Mouse (Mus musculus) spleen, adult 2 months (tissue): ENCODE data around the gene Cfap157.

Experiments used
- CTCF ChIP-seq: fragments of 200-500 bp; IDR thresholded peaks from 2 replicates; pipeline ENCODE4 v1.5.1; 2011; ENCODE audit warnings: mild to moderate bottlenecking, inconsistent platforms; ENCODE audit not compliant: insufficient read depth, insufficient read length, insufficient replicate concordance; ENCODE audit errors: extremely low read depth
- POLR2A ChIP-seq: fragments of 200-500 bp; IDR thresholded peaks from 2 replicates; pipeline ENCODE4 v1.6.1; 2011; ENCODE audit warnings: low read depth, low read length, inconsistent platforms

DNA sequence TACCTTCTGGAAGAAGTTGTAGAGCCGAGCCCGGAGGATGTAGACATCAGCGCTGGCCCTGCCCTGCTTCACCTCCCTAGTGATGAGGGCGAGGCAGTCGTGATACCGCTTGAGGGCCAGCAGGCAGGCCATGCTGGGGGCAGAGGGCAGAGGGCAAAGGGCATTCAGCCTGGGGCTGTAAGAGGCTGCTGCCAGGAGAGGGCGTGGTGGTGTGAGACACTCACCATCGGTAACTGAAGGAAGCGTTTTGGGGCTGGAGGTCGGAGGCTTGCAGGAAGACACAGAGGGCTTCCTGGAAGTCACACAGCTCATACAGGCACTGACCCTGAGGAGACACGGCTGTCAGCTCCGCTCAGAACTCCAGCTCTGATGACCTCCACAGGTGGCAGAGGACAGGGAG lies 12.3 kb downstream of the Cfap157 start:
- TF ChIP-seq POLR2A (no peak), CTCF (no peak)
